Mouse (Mus musculus): Measurements from ENCODE around the gene Slc37a3.

The Slc37a3 gene

GRCm38 (mm10) chr6:39320286-39320685 lies 57.2 kb downstream of the Slc37a3 start:
- intact Hi-C loops (cut with DNase I), result no loop called here

DNA sequence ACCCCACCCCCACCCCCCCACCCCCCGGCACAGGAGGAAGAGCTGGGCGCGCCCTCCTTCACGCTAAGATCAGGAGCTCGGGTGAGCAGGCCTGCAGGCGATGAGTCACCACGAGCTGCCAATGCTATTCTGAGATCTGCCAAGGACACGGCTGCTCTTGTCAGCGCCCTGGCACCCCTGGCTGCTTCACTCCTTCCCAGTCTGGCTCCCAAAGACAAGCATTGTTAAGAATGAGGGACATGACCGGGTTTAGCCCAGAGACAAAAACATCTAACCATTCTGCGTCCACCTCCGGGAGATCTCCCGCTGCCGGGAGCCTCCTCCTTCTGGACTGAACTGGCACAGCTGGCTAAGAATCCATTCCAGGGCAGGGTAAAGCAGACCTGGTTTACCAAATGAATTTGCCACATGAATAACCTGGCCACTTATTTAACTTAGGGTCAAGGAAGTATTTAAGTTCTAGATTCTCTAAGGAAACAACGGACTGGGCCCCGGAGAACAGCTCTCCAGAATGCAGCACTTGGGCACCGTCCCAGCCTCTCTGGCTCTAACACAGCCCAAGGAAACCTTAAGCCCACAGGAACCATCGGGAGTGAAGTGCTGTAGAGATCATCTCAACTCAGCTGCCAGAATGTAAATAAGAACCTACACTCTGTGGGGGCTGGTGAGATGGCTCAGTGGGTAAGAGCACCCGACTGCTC lies 58.3 kb downstream of the Slc37a3 start:
- intact Hi-C loops (cut with DNase I), result no loop called here

DNA sequence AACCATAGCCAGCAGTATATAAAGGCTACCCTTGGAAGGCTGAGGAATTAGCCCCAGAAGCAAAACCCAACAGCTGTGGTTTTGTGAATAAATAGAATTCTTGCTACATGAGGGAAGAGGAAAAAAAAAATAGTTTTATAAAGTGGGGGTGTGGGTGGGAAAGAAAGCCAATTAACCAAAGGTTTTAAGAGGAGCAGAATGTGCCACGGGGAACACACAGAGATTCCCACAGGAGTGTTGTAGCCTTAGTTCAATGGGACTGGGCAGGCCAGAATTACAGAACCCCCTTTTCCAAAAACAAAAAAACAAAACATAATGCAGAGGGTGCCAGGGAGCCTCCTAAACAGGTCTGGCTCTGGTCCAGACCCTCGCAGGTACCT lies 58.9 kb downstream of the Slc37a3 start:
- intact Hi-C loops (cut with DNase I), result no loop called here

DNA sequence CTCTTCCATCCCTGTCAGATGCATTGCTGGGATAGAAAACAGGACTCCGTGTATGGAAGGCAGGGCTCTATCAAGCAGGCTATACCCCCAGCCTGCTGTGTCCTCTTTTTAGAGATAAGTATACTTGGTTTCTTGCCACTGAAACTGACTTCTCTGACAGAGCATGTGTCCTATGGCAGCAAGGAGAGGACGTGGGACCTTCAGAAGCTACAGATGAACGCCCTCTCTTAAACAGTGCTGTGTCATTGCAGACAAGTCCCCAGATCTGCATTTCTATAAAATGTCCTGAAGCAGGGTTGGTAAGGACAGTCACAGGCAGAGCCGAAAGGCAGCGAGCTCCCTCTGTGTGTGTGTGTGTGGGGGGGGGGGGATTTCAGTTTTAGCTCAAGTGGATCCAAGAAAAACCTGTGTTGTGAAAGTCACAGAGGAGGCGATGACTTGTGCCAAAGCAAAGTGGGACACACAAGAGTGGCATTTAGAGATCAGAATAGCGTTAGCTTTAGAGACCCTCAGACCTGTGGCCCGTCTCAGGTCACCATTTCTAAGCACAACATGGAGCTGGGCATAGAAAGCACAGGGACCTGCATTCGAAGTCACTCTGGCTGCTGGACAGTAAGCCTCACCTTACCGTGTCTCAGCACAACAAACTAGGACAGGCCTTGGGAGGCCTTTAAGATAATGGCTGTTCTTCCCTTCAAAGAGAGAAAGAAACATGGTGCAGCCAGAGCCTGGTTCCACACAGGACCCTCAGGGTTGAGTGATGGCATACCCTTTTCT lies 59.4 kb downstream of the Slc37a3 start:
- intact Hi-C loops (cut with DNase I), result no loop called here

DNA sequence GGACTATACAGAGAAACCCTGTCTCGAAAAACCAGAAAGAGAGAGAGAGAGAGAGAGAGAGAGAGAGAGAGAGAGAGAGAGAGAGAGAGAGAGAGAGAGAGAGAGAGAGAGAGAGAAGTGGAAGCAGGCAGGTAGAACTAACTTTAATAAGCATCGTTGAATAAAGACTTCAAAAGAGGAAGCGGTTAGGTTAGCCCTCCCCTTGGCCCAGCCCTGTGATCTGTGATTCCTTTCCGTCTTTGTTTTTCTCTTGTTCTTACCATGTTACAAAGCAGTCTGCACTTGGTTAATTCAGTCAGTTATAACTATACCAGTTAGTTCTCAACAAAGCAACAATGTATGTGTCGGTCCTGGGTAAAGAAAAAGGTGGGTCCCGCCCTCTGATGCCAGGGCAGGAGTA lies 61.4 kb downstream of the Slc37a3 start:
- intact Hi-C loops (cut with DNase I), result no loop called here

- intact Hi-C loops (cut with DNase I), result no loop called here
These were observed 63.0 kb downstream of the Slc37a3 start for GRCm38 (mm10) chr6:39314461-39314860.

- intact Hi-C loops (cut with DNase I), result no loop called here
These were observed 65.7 kb downstream of the Slc37a3 start for GRCm38 (mm10) chr6:39311786-39312185.

- intact Hi-C loops (cut with DNase I), result no loop called here
These were observed 73.1 kb downstream of the Slc37a3 start for GRCm38 (mm10) chr6:39304371-39304874.

DNA sequence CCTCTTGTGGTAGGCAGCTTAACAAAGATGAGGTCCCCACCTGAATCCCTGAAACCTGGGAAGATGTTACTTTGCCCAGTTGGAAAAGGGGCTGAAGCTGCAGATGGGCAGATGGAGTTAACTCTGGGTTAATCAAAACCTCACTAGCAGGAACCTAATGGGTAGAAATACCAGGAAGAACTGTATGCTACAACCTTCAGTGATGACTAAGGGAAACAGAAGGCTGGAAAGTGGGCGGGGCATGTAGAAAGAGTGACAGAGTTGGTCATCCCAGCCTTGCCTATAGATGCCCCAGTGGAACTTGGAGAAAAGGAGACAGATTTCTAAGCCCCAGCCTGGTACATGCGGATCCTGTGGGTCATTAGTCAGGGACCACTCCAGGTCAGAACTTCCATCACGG lies 76.0 kb downstream of the Slc37a3 start:
- intact Hi-C loops (cut with DNase I), result no loop called here

- intact Hi-C loops (cut with DNase I), result no loop called here
These were observed 80.4 kb downstream of the Slc37a3 start for GRCm38 (mm10) chr6:39297079-39297478.

- intact Hi-C loops (cut with DNase I), result no loop called here
These were observed 81.0 kb downstream of the Slc37a3 start for GRCm38 (mm10) chr6:39296474-39296873.

- intact Hi-C loops (cut with DNase I), result no loop called here
These were observed 81.6 kb downstream of the Slc37a3 start for GRCm38 (mm10) chr6:39295727-39296411.

- intact Hi-C loops (cut with DNase I), result no loop called here
These were observed 87.8 kb downstream of the Slc37a3 start for GRCm38 (mm10) chr6:39289721-39290120.

DNA sequence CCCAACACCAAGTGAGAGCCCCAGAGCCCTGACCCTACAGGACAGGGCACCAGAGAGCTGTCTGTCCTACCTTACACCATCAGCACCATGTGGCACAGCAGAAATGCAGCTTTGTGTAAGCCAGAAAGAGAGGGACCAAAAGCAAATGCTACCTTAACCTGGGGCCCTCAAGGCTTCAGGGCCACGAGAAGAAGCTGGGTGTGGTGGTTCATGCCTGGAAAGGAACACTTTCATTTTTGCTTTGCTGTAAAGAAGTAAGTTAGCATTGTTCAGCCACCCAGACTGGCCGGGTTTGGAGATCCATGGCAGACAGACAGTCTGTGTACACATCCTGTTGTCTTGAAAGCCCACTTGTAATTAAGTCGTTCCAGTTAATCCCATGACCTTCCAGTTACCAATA lies 89.7 kb downstream of the Slc37a3 start:
- intact Hi-C loops (cut with DNase I), result no loop called here

DNA sequence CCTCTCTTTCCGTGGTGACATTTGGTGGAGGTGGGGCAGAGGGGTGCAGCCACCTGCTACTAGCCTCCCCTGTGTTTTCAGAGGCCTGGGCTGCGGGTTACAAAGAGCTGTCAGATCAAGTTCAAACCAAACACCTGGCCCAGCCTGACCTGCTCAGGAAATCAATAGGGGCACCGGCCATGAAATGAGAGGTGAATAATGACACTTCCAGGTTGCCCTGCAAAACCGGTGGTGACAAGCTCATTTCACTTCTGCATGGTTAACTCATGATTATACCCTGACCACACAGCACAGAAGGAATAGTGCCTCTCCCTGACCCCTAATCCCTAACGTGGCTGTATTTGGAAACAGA lies 90.8 kb downstream of the Slc37a3 start:
- intact Hi-C loops (cut with DNase I), result no loop called here

- intact Hi-C loops (cut with DNase I), result no loop called here
These were observed 91.3 kb downstream of the Slc37a3 start for GRCm38 (mm10) chr6:39286053-39286731.

DNA sequence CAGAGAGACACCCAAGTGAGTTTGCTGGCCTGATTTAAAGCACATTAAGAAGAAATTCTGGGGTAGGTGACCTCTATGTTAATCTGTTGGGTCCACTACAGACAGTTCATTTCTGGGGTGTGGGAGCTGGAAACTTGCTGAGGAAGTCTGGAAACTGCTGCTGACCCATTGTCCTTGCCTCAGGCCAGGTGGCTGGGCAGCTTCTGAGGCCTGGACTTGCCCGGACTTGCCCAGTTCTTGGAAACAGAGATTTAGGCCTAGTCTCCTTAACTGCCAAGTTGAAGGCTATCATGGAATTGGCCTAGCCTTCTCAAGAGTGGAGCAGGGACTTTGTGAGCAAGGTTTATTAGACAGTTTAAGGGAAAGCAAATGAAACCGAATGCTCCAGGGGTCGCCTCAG lies 92.6 kb downstream of the Slc37a3 start:
- intact Hi-C loops (cut with DNase I), result no loop called here

Measured in adrenal gland (tissue).